Mouse (Mus musculus) kidney, adult 2 months (tissue): ENCODE data around the gene Irgc1.

Experiments
- CTCF ChIP-seq: fragments of 200-500 bp; conservative IDR thresholded peaks from 2 replicates; pipeline ENCODE4 v1.5.1; 2011; ENCODE audit warnings: low read depth, mild to moderate bottlenecking, control low read depth, low read length, moderate library complexity, mixed read lengths; ENCODE audit not compliant: insufficient read depth, insufficient read length
- POLR2A ChIP-seq: fragments of 200-500 bp; IDR thresholded peaks from one replicate; pipeline ENCODE4 v1.6.1; 2011; ENCODE audit warnings: low read depth, low read length, control low read depth

GRCm38 (mm10) chr7:24487403-24487802, 35.3 kb upstream of the Irgc1 start:
- TF ChIP-seq POLR2A (no peak), CTCF (no peak)
